Mouse (Mus musculus): ENCODE measurements around the gene Lyrm7. TPM values are rescaled to one million over a fixed set of nuclear protein-coding genes. Genes with fewer than 3 reads are reported as not detected.

The Lyrm7 gene
- polyA plus RNA-seq, 1 experiment from 2014 or later, result 17.6 TPM

GRCm38 (mm10) chr11:54812812-54813516, 47.8 kb downstream of the Lyrm7 start:
- 21% methylated on average over 8 of the region's 8 CpGs for WGBS
- peaks cover 9% of the 10 kb centered on the region for H3K4me1 ChIP-seq (replicated peaks; ENCODE audit: control insufficient read depth, insufficient read depth, low read length)
- H3K9ac ChIP-seq (replicated peaks; ENCODE audit: low read depth, low read length), result no peak overlapping the region
- peak overlapping the region; percentile 6; the same call in 1 of the 2 replicates for H3K27ac ChIP-seq (ENCODE audit: low read length)
- no peaks in the 10 kb centered on the region for H3K27me3 ChIP-seq (replicated peaks; ENCODE audit: control insufficient read depth, insufficient read depth, low read length)
- no peak overlapping the region for H3K4me3 ChIP-seq (replicated peaks; ENCODE audit: low read length)
- ATAC-seq, result peak; percentile 61
- no peak overlapping the region for H3K4me2 ChIP-seq (ENCODE audit: low read length)
- no peaks in the 10 kb centered on the region for H3K36me3 ChIP-seq (ENCODE audit: control insufficient read depth, insufficient read depth)
- no peaks in the 10 kb centered on the region for H3K9me3 ChIP-seq (ENCODE audit: control insufficient read depth, low read length)

GRCm38 (mm10) chr11:54812314-54812713, 48.4 kb downstream of the Lyrm7 start:
- 38% methylated on average over 4 of the region's 4 CpGs for WGBS
- no peak overlapping the region for H3K9ac ChIP-seq (replicated peaks; ENCODE audit: low read depth, low read length)
- H3K4me1 ChIP-seq (replicated peaks; ENCODE audit: control insufficient read depth, insufficient read depth, low read length), result peaks cover 9% of the 10 kb centered on the region
- no peak overlapping the region for H3K4me3 ChIP-seq (replicated peaks; ENCODE audit: low read length)
- H3K36me3 ChIP-seq (ENCODE audit: control insufficient read depth, insufficient read depth), result no peaks in the 10 kb centered on the region
- no peaks in the 10 kb centered on the region for H3K9me3 ChIP-seq (ENCODE audit: control insufficient read depth, low read length)
- H3K27ac ChIP-seq (ENCODE audit: low read length), result no peak overlapping the region
- no peak for ATAC-seq
- no peak overlapping the region for H3K4me2 ChIP-seq (ENCODE audit: low read length)
- no peaks in the 10 kb centered on the region for H3K27me3 ChIP-seq (replicated peaks; ENCODE audit: control insufficient read depth, insufficient read depth, low read length)

- no peaks in the 10 kb centered on the region for H3K27me3 ChIP-seq (replicated peaks; ENCODE audit: control insufficient read depth, insufficient read depth, low read length)
- WGBS, result 91% methylated on average over 3 of the region's 3 CpGs
- H3K9me3 ChIP-seq (ENCODE audit: control insufficient read depth, low read length), result no peaks in the 10 kb centered on the region
- H3K4me3 ChIP-seq (replicated peaks; ENCODE audit: low read length), result no peak overlapping the region
- no peak overlapping the region for H3K4me2 ChIP-seq (ENCODE audit: low read length)
- ATAC-seq, result no peak
- peaks cover 9% of the 10 kb centered on the region for H3K4me1 ChIP-seq (replicated peaks; ENCODE audit: control insufficient read depth, insufficient read depth, low read length)
- no peak overlapping the region for H3K9ac ChIP-seq (replicated peaks; ENCODE audit: low read depth, low read length)
- no peak overlapping the region for H3K27ac ChIP-seq (ENCODE audit: low read length)
- no peaks in the 10 kb centered on the region for H3K36me3 ChIP-seq (ENCODE audit: control insufficient read depth, insufficient read depth)
Observed at GRCm38 (mm10) chr11:54811054-54811453, 49.7 kb downstream of the Lyrm7 start.

GRCm38 (mm10) chr11:54809582-54809981, 51.1 kb downstream of the Lyrm7 start:
- Histone ChIP-seq H3K36me3 (ENCODE audit: control insufficient read depth, insufficient read depth) (no peaks in the 10 kb centered on the region), H3K9me3 (ENCODE audit: control insufficient read depth, low read length) (no peaks in the 10 kb centered on the region), H3K27me3 (replicated peaks; ENCODE audit: control insufficient read depth, insufficient read depth, low read length) (no peaks in the 10 kb centered on the region), H3K4me3 (replicated peaks; ENCODE audit: low read length) (no peak overlapping the region), H3K27ac (ENCODE audit: low read length) (no peak overlapping the region), H3K4me2 (ENCODE audit: low read length) (no peak overlapping the region), H3K4me1 (replicated peaks; ENCODE audit: control insufficient read depth, insufficient read depth, low read length) (peaks cover 9% of the 10 kb centered on the region), H3K9ac (replicated peaks; ENCODE audit: low read depth, low read length) (no peak overlapping the region)
- ATAC-seq, result no peak
- WGBS, result 85% methylated on average over 5 of the region's 5 CpGs

- Histone ChIP-seq H3K4me2 (ENCODE audit: low read length) (no peak overlapping the region), H3K9ac (replicated peaks; ENCODE audit: low read depth, low read length) (no peak overlapping the region), H3K36me3 (ENCODE audit: control insufficient read depth, insufficient read depth) (no peaks in the 10 kb centered on the region), H3K27me3 (replicated peaks; ENCODE audit: control insufficient read depth, insufficient read depth, low read length) (no peaks in the 10 kb centered on the region), H3K4me1 (replicated peaks; ENCODE audit: control insufficient read depth, insufficient read depth, low read length) (peaks cover 9% of the 10 kb centered on the region), H3K9me3 (ENCODE audit: control insufficient read depth, low read length) (no peaks in the 10 kb centered on the region), H3K27ac (ENCODE audit: low read length) (no peak overlapping the region), H3K4me3 (replicated peaks; ENCODE audit: low read length) (no peak overlapping the region)
- ATAC-seq, result no peak
- WGBS, result 85% methylated on average over 4 of the region's 4 CpGs
Observed at GRCm38 (mm10) chr11:54808177-54808576, 52.5 kb downstream of the Lyrm7 start.

- Histone ChIP-seq H3K27me3 (replicated peaks; ENCODE audit: control insufficient read depth, insufficient read depth, low read length) (no peaks in the 10 kb centered on the region), H3K4me3 (replicated peaks; ENCODE audit: low read length) (no peak overlapping the region), H3K4me1 (replicated peaks; ENCODE audit: control insufficient read depth, insufficient read depth, low read length) (peaks cover 4% of the 10 kb centered on the region), H3K9me3 (ENCODE audit: control insufficient read depth, low read length) (no peaks in the 10 kb centered on the region), H3K9ac (replicated peaks; ENCODE audit: low read depth, low read length) (no peak overlapping the region), H3K36me3 (ENCODE audit: control insufficient read depth, insufficient read depth) (no peaks in the 10 kb centered on the region), H3K4me2 (ENCODE audit: low read length) (no peak overlapping the region), H3K27ac (ENCODE audit: low read length) (no peak overlapping the region)
- WGBS, result 85% methylated on average over 9 of the region's 9 CpGs
- ATAC-seq, result no peak
Observed at GRCm38 (mm10) chr11:54807669-54808068, 53.0 kb downstream of the Lyrm7 start.

- H3K27me3 ChIP-seq (replicated peaks; ENCODE audit: control insufficient read depth, insufficient read depth, low read length), result no peaks in the 10 kb centered on the region
- no peaks in the 10 kb centered on the region for H3K36me3 ChIP-seq (ENCODE audit: control insufficient read depth, insufficient read depth)
- H3K4me3 ChIP-seq (replicated peaks; ENCODE audit: low read length), result no peak overlapping the region
- no peak overlapping the region for H3K27ac ChIP-seq (ENCODE audit: low read length)
- no peak overlapping the region for H3K9ac ChIP-seq (replicated peaks; ENCODE audit: low read depth, low read length)
- no peak overlapping the region for H3K4me2 ChIP-seq (ENCODE audit: low read length)
- no peak for ATAC-seq
- no peaks in the 10 kb centered on the region for H3K9me3 ChIP-seq (ENCODE audit: control insufficient read depth, low read length)
- 90% methylated on average over 28 of the region's 28 CpGs for WGBS
- H3K4me1 ChIP-seq (replicated peaks; ENCODE audit: control insufficient read depth, insufficient read depth, low read length), result no peaks in the 10 kb centered on the region
Observed at GRCm38 (mm10) chr11:54806891-54807290, 53.8 kb downstream of the Lyrm7 start.

- Histone ChIP-seq H3K9me3 (ENCODE audit: control insufficient read depth, low read length) (no peaks in the 10 kb centered on the region), H3K9ac (replicated peaks; ENCODE audit: low read depth, low read length) (no peak overlapping the region), H3K4me1 (replicated peaks; ENCODE audit: control insufficient read depth, insufficient read depth, low read length) (no peaks in the 10 kb centered on the region), H3K27me3 (replicated peaks; ENCODE audit: control insufficient read depth, insufficient read depth, low read length) (no peaks in the 10 kb centered on the region), H3K4me3 (replicated peaks; ENCODE audit: low read length) (no peak overlapping the region), H3K27ac (ENCODE audit: low read length) (no peak overlapping the region), H3K36me3 (ENCODE audit: control insufficient read depth, insufficient read depth) (no peaks in the 10 kb centered on the region), H3K4me2 (ENCODE audit: low read length) (no peak overlapping the region)
- WGBS, result 87% methylated on average over 4 of the region's 4 CpGs
- ATAC-seq, result no peak
Observed at GRCm38 (mm10) chr11:54805196-54805595, 55.5 kb downstream of the Lyrm7 start.

- H3K27ac ChIP-seq (ENCODE audit: low read length), result no peak overlapping the region
- no peaks in the 10 kb centered on the region for H3K4me1 ChIP-seq (replicated peaks; ENCODE audit: control insufficient read depth, insufficient read depth, low read length)
- no peaks in the 10 kb centered on the region for H3K36me3 ChIP-seq (ENCODE audit: control insufficient read depth, insufficient read depth)
- no peak for ATAC-seq
- H3K9me3 ChIP-seq (ENCODE audit: control insufficient read depth, low read length), result no peaks in the 10 kb centered on the region
- no peaks in the 10 kb centered on the region for H3K27me3 ChIP-seq (replicated peaks; ENCODE audit: control insufficient read depth, insufficient read depth, low read length)
- no peak overlapping the region for H3K9ac ChIP-seq (replicated peaks; ENCODE audit: low read depth, low read length)
- H3K4me3 ChIP-seq (replicated peaks; ENCODE audit: low read length), result no peak overlapping the region
- WGBS, result 86% methylated on average over 6 of the region's 6 CpGs
- H3K4me2 ChIP-seq (ENCODE audit: low read length), result no peak overlapping the region
Observed at GRCm38 (mm10) chr11:54802621-54803020, 58.1 kb downstream of the Lyrm7 start.
